Mouse (Mus musculus) forebrain, embryonic 13.5 days (tissue): ENCODE results near the gene Rbms1. TPM values are rescaled to one million over a fixed set of nuclear protein-coding genes. Genes with fewer than 3 reads are reported as not detected.

ENCODE experiments used
- ATAC-seq: fragments of 200-750 bp; cut with Nextera tagmentation; 2 replicates; pipeline ENCODE4 v1.8.0; 2017
- H3K27ac ChIP-seq: fragments of 300-500 bp; sonication (generic); 2 replicates; pipeline ENCODE4 v1.5.1; 2015; ENCODE audit warnings: inconsistent platforms, mild to moderate bottlenecking, moderate library complexity
- H3K27me3 ChIP-seq: fragments of 300-500 bp; sonication (generic); 2 replicates; pipeline ENCODE4 v1.6.1; 2015; ENCODE audit warnings: mild to moderate bottlenecking, inconsistent platforms
- H3K36me3 ChIP-seq: fragments of 300-500 bp; sonication (generic); 2 replicates; pipeline ENCODE4 v1.6.1; 2015; ENCODE audit warnings: mild to moderate bottlenecking, inconsistent platforms; ENCODE audit not compliant: poor library complexity, severe bottlenecking
- H3K4me1 ChIP-seq: fragments of 300-500 bp; sonication (generic); 2 replicates; pipeline ENCODE4 v1.6.1; 2015; ENCODE audit warnings: inconsistent platforms
- H3K4me2 ChIP-seq: fragments of 300-500 bp; sonication (generic); 2 replicates; pipeline ENCODE4 v1.6.1; 2015; ENCODE audit warnings: inconsistent platforms, mild to moderate bottlenecking, moderate library complexity
- H3K4me3 ChIP-seq: fragments of 300-500 bp; sonication (generic); 2 replicates; pipeline ENCODE4 v1.5.1; 2015; ENCODE audit warnings: mild to moderate bottlenecking, inconsistent platforms
- H3K9ac ChIP-seq: fragments of 300-500 bp; sonication (generic); 2 replicates; pipeline ENCODE4 v1.6.1; 2015; ENCODE audit warnings: mild to moderate bottlenecking, inconsistent platforms
- H3K9me3 ChIP-seq: fragments of 300-500 bp; sonication (generic); replicated peaks from 2 replicates; pipeline ENCODE4 v1.6.1; 2016; ENCODE audit warnings: inconsistent platforms
- WGBS: fragments of 180-500 bp; shearing (Covaris S2); methylation state at CpG from one replicate; pipeline ENCODE4 v1.1.7; 2015; 5-methylcytosine and 5-hydroxymethylcytosine counted together
- polyA plus RNA-seq: library from polyadenylated mRNA; unstranded; fragments of >200 nt; fragmentation: Nextera tagmentation; extraction: Ambion mirVana; gene quantifications from 2 replicates; pipeline ENCODE4 v1.2.1, GENCODE M21; 2015

Rbms1 gene
- polyA plus RNA-seq, 1 experiment from 2014 or later: 14.2 TPM

DNA sequence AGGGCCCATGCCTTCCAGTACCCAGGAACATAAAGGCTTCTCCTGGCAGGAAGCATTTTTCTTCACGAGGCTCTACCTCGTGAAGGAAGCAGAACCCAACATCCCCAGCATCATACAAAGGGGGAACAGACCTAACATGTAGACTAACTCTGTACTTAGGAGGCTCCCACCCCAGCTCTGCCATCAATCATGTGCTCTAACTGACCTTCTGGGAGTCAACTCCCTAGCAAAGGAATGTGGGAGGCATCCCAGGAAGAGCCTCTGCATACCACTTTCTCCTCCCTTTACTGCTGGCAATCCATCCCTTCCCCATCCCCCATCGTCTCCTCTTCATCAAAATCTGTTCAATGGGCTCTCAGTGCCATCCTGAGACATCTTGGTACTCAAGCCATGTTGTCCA, 49.7 kb downstream of the Rbms1 start:
- Histone ChIP-seq H3K4me1 (peaks cover 8% of the 10 kb centered on the region; the same call in 1 of the 2 replicates), H3K27ac (no peak overlapping the region), H3K4me2 (no peak overlapping the region), H3K9ac (no peak overlapping the region), H3K27me3 (no peaks in the 10 kb centered on the region), H3K4me3 (no peak overlapping the region), H3K36me3 (no peaks in the 10 kb centered on the region), H3K9me3 (no peaks in the 10 kb centered on the region)
- no peak for ATAC-seq
- WGBS: 61% methylated on average over 3 of the region's 3 CpGs

- 90% methylated on average over 8 of the region's 8 CpGs for WGBS
- H3K4me2 ChIP-seq: no peak overlapping the region
- H3K4me3 ChIP-seq: no peak overlapping the region
- H3K9me3 ChIP-seq: no peaks in the 10 kb centered on the region
- no peak overlapping the region for H3K27ac ChIP-seq
- no peaks in the 10 kb centered on the region for H3K36me3 ChIP-seq
- H3K27me3 ChIP-seq: no peaks in the 10 kb centered on the region
- peaks cover 8% of the 10 kb centered on the region; the same call in 1 of the 2 replicates for H3K4me1 ChIP-seq
- no peak overlapping the region for H3K9ac ChIP-seq
- no peak for ATAC-seq
Measured at GRCm38 (mm10) chr2:60911716-60912115, 51.3 kb downstream of the Rbms1 start.

DNA sequence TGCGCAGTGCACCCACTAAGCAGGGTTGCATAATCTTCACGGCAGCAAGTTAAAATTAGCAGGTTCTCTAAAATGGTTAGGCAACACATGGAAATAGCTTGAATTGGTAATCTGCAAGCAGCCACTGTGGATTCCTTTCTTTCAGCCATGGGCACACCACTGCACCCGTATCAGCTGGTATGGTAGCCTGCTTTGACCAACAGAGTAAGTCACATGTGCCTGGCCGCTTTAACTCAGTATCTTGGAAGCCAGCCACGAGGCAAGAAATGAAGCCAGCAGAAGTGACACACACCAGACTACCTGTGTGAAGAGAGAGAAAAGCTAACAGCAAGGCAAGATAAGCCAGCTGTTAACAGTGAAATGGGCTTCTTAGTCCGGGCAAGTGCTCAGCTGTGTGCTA, 52.2 kb downstream of the Rbms1 start:
- Histone ChIP-seq H3K27ac (no peak overlapping the region), H3K9me3 (no peaks in the 10 kb centered on the region), H3K4me2 (no peak overlapping the region), H3K4me1 (peaks cover 8% of the 10 kb centered on the region; the same call in 1 of the 2 replicates), H3K9ac (no peak overlapping the region), H3K36me3 (no peaks in the 10 kb centered on the region), H3K4me3 (no peak overlapping the region), H3K27me3 (no peaks in the 10 kb centered on the region)
- ATAC-seq: no peak
- 80% methylated on average over 6 of the region's 6 CpGs for WGBS

DNA sequence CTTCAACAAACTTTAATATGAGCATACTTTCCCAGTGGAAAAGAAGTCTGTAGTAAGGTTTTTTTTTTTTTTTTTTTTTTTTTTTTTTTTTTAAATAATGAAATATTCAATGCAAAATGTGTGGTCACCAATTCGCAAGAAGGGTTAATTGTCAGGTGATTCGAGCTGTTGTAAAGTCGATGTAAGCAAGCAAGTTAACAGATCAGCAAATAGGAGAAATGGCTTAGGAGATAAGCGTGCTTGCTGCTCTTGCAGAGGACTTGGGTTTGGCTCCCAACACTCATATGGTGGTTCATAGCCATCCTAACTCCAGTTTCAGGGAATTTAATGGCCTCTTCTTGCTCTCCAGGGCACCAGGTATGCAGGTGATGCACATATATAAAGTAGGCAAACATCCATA, 54.4 kb downstream of the Rbms1 start:
- 94% methylated on average over 4 of the region's 4 CpGs for WGBS
- H3K27ac ChIP-seq: no peak overlapping the region
- ATAC-seq: no peak

GRCm38 (mm10) chr2:60908116-60908515, 54.9 kb downstream of the Rbms1 start:
- peaks cover 7% of the 10 kb centered on the region; the same call in 1 of the 2 replicates for H3K4me1 ChIP-seq
- no peak for ATAC-seq
- WGBS: 94% methylated on average over 12 of the region's 12 CpGs
- no peak overlapping the region for H3K27ac ChIP-seq
- no peaks in the 10 kb centered on the region for H3K36me3 ChIP-seq
- H3K4me2 ChIP-seq: no peak overlapping the region
- no peaks in the 10 kb centered on the region for H3K27me3 ChIP-seq
- H3K4me3 ChIP-seq: no peak overlapping the region
- H3K9me3 ChIP-seq: no peaks in the 10 kb centered on the region
- no peak overlapping the region for H3K9ac ChIP-seq

More for the DNA sequence above, 54.4 kb downstream of the Rbms1 start:
- Histone ChIP-seq H3K27me3 (no peaks in the 10 kb centered on the region), H3K36me3 (no peaks in the 10 kb centered on the region), H3K4me1 (peaks cover 8% of the 10 kb centered on the region; the same call in 1 of the 2 replicates), H3K9ac (no peak overlapping the region), H3K9me3 (no peaks in the 10 kb centered on the region), H3K4me3 (no peak overlapping the region), H3K4me2 (no peak overlapping the region)

DNA sequence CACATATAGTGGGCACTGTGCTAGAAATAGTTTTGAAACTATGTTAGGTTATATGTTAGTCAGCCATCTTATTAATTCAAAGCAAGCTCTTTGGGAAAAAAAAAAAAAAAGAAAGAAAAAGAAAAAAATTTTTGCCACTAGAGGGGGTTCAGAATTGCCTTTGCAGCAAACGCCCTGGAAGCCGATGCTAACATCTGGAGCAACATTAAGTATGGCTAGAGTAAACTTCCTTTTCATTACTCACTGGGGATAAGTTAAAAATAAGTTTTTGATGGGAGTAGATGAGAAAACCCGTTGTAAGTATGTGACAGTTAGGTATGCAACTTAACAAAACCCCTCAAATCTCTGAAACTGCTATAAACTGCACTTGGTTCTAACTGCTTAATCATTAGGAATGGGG, 57.7 kb downstream of the Rbms1 start:
- no peaks in the 10 kb centered on the region for H3K36me3 ChIP-seq
- 49% methylated on average over 3 of the region's 3 CpGs for WGBS

GRCm38 (mm10) chr2:60904141-60904540, 58.9 kb downstream of the Rbms1 start:
- Histone ChIP-seq H3K4me1 (no peaks in the 10 kb centered on the region), H3K4me3 (no peak overlapping the region), H3K27me3 (no peaks in the 10 kb centered on the region), H3K9ac (no peak overlapping the region), H3K36me3 (no peaks in the 10 kb centered on the region), H3K4me2 (no peak overlapping the region), H3K27ac (no peak overlapping the region), H3K9me3 (no peaks in the 10 kb centered on the region)
- ATAC-seq: no peak
- WGBS: 91% methylated on average over 5 of the region's 5 CpGs

More for the DNA sequence above, 57.7 kb downstream of the Rbms1 start:
- H3K9ac ChIP-seq: no peak overlapping the region
- no peaks in the 10 kb centered on the region for H3K9me3 ChIP-seq
- H3K27me3 ChIP-seq: no peaks in the 10 kb centered on the region
- no peaks in the 10 kb centered on the region for H3K4me1 ChIP-seq
- no peak overlapping the region for H3K4me3 ChIP-seq
- no peak overlapping the region for H3K4me2 ChIP-seq
- H3K27ac ChIP-seq: no peak overlapping the region
- no peak for ATAC-seq

DNA sequence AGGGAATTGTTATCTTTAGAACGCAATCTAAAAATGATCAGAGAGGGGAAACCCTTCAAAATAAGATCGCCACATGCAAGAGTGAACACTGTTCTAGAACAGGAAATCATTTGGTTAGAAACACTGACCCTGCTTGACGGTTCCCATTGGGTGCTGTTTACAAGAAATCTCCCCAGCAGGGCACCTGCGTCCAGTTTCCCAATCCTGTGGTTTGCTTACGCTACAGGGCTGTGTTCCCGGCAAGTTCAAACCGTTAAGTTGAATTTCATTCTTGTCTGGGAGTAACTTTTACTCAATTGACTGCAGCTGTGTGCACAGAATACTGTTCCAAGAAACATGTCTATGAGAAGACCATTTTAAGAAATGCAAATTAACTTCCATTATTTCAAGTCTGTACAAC, 59.5 kb downstream of the Rbms1 start:
- Histone ChIP-seq H3K4me3 (no peak overlapping the region), H3K9ac (no peak overlapping the region), H3K4me1 (no peaks in the 10 kb centered on the region), H3K27ac (no peak overlapping the region), H3K4me2 (no peak overlapping the region), H3K9me3 (no peaks in the 10 kb centered on the region), H3K27me3 (no peaks in the 10 kb centered on the region), H3K36me3 (no peaks in the 10 kb centered on the region)
- ATAC-seq: no peak
- 83% methylated on average over 7 of the region's 7 CpGs for WGBS

GRCm38 (mm10) chr2:60902446-60903137, 60.4 kb downstream of the Rbms1 start:
- Histone ChIP-seq H3K9me3 (no peaks in the 10 kb centered on the region), H3K4me3 (no peak overlapping the region), H3K9ac (no peak overlapping the region), H3K36me3 (no peaks in the 10 kb centered on the region), H3K27ac (no peak overlapping the region), H3K27me3 (no peaks in the 10 kb centered on the region), H3K4me1 (no peaks in the 10 kb centered on the region), H3K4me2 (no peak overlapping the region)
- ATAC-seq: no peak
- 78% methylated on average over 6 of the region's 6 CpGs for WGBS

DNA sequence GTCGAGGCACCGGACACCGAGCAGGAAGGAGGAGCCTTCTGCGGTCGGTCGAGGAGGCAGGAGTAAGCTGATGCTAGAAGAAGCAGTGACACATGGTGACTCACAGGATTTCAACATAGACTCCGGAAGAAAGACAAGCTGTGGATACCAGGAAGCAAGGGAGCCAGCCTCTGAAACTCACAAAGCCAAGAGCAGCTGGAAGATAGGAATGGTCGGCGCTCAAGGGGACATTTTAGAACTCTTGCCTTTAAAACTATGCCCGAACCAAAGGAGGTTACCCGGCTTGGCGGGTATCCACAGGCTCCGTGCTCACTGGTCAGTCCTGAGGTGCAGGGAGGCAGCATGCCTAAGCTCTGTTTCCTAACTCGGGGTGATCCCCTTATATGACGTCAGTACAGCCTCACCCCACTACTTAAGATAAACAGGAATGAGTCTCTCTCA, 61.5 kb downstream of the Rbms1 start:
- H3K27ac ChIP-seq: no peak overlapping the region
- H3K9me3 ChIP-seq: no peaks in the 10 kb centered on the region
- no peak overlapping the region for H3K4me3 ChIP-seq
- H3K27me3 ChIP-seq: no peaks in the 10 kb centered on the region
- H3K9ac ChIP-seq: no peak overlapping the region
- H3K4me1 ChIP-seq: no peaks in the 10 kb centered on the region
- H3K4me2 ChIP-seq: no peak overlapping the region
- ATAC-seq: no peak
- H3K36me3 ChIP-seq: no peaks in the 10 kb centered on the region
- 84% methylated on average over 15 of the region's 15 CpGs for WGBS

GRCm38 (mm10) chr2:60901013-60901412, 62.0 kb downstream of the Rbms1 start:
- no peak overlapping the region for H3K27ac ChIP-seq
- ATAC-seq: no peak
- H3K4me1 ChIP-seq: no peaks in the 10 kb centered on the region
- H3K4me2 ChIP-seq: no peak overlapping the region
- H3K4me3 ChIP-seq: no peak overlapping the region
- no peaks in the 10 kb centered on the region for H3K9me3 ChIP-seq
- H3K9ac ChIP-seq: no peak overlapping the region
- H3K27me3 ChIP-seq: no peaks in the 10 kb centered on the region
- no peaks in the 10 kb centered on the region for H3K36me3 ChIP-seq
- 87% methylated on average over 6 of the region's 6 CpGs for WGBS

DNA sequence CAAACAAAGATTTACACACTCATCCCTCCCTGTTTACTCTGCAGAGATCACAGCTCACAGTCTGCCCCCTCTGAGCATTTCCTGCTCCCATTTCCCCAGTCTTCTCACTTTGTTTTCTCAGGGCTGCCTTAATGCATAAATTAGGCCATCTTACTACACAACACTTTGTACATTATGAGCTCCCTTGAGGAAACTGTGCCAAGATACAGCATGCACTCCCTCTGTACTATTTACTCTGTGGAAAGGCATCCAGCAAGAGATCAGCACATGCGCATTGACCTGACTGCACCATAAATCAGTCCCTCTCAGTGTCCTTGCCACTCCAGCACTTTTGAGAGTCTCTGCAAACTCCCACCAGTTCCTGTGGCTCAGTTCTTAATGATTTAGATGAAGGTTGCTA, 70.0 kb downstream of the Rbms1 start:
- Histone ChIP-seq H3K36me3 (no peaks in the 10 kb centered on the region), H3K27me3 (peaks cover 18% of the 10 kb centered on the region), H3K9ac (no peak overlapping the region), H3K4me2 (no peak overlapping the region), H3K4me1 (no peaks in the 10 kb centered on the region), H3K9me3 (no peaks in the 10 kb centered on the region), H3K4me3 (no peak overlapping the region), H3K27ac (no peak overlapping the region)
- no peak for ATAC-seq
- WGBS: 97% methylated on average over 1 of the region's 1 CpGs

DNA sequence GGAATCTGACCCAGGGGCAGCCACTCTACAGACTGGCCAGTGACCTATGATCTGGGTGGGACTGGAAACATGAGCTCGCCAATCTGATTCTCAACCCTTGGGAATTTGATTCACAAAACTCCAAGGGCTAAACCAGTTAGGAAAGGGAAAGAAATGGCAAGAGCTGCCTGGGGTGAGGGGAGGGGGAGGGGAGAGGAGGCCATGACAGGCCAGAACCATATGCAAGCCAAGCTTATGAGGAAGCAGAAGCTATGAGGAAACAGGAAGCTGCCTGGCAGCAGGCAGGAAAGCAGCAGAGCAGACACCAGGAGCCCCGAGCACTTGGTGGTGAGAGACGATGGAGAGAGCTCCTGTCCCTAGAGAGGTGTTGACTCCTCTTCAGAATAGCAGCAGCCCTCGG, 79.1 kb downstream of the Rbms1 start:
- no peaks in the 10 kb centered on the region; the same call in 1 of the 2 replicates for H3K9me3 ChIP-seq
- H3K4me2 ChIP-seq: no peak overlapping the region
- H3K36me3 ChIP-seq: no peaks in the 10 kb centered on the region
- no peak overlapping the region for H3K9ac ChIP-seq
- no peak overlapping the region for H3K4me3 ChIP-seq
- H3K4me1 ChIP-seq: peaks cover 17% of the 10 kb centered on the region
- no peak for ATAC-seq
- H3K27me3 ChIP-seq: peaks cover 80% of the 10 kb centered on the region
- H3K27ac ChIP-seq: no peak overlapping the region
- WGBS: 51% methylated on average over 4 of the region's 4 CpGs
